Mouse (Mus musculus): Measurements from ENCODE around the gene Xpnpep2. TPM values are rescaled to one million over a fixed set of nuclear protein-coding genes. Genes with fewer than 3 reads are reported as not detected.

Xpnpep2 gene
- polyA plus RNA-seq, 1 experiment from 2014 or later: 1.0 TPM

- no peaks in the 10 kb centered on the region for H3K27me3 ChIP-seq
- no peak overlapping the region for H3K9ac ChIP-seq
- H3K9me3 ChIP-seq: no peaks in the 10 kb centered on the region
- H3K27ac ChIP-seq: no peak overlapping the region
- ATAC-seq (ENCODE audit: borderline replicate concordance, extremely low read depth, low FRiP score, low TSS enrichment): no peak
- 81% methylated on average over 7 of the region's 7 CpGs for WGBS
- no peak overlapping the region for H3K4me2 ChIP-seq
- H3K4me1 ChIP-seq: no peaks in the 10 kb centered on the region
- no peaks in the 10 kb centered on the region for H3K36me3 ChIP-seq
- no peak overlapping the region for H3K4me3 ChIP-seq
These were observed 39.2 kb downstream of the Xpnpep2 start for GRCm38 (mm10) chrX:48147741-48148186.

GRCm38 (mm10) chrX:48152106-48152505 is 43.6 kb downstream of the Xpnpep2 start:
- no peak overlapping the region for H3K9ac ChIP-seq
- no peak overlapping the region for H3K4me2 ChIP-seq
- no peak for ATAC-seq (ENCODE audit: borderline replicate concordance, extremely low read depth, low FRiP score, low TSS enrichment)
- H3K4me1 ChIP-seq: no peaks in the 10 kb centered on the region
- no peaks in the 10 kb centered on the region for H3K27me3 ChIP-seq
- no peaks in the 10 kb centered on the region for H3K36me3 ChIP-seq
- H3K4me3 ChIP-seq: no peak overlapping the region
- H3K27ac ChIP-seq: no peak overlapping the region
- 69% methylated on average over 7 of the region's 7 CpGs for WGBS
- no peaks in the 10 kb centered on the region for H3K9me3 ChIP-seq

GRCm38 (mm10) chrX:48153414-48153813 is 44.9 kb downstream of the Xpnpep2 start:
- Histone ChIP-seq H3K27ac (no peak overlapping the region), H3K9me3 (no peaks in the 10 kb centered on the region), H3K4me3 (no peak overlapping the region), H3K4me2 (no peak overlapping the region), H3K27me3 (no peaks in the 10 kb centered on the region), H3K36me3 (no peaks in the 10 kb centered on the region), H3K9ac (no peak overlapping the region), H3K4me1 (no peaks in the 10 kb centered on the region)
- no peak for ATAC-seq (ENCODE audit: borderline replicate concordance, extremely low read depth, low FRiP score, low TSS enrichment)
- WGBS: 60% methylated on average over 2 of the region's 2 CpGs

- Histone ChIP-seq H3K4me2 (no peak overlapping the region), H3K36me3 (no peaks in the 10 kb centered on the region), H3K4me3 (no peak overlapping the region), H3K4me1 (no peaks in the 10 kb centered on the region), H3K27me3 (no peaks in the 10 kb centered on the region), H3K9me3 (no peaks in the 10 kb centered on the region), H3K27ac (no peak overlapping the region), H3K9ac (no peak overlapping the region)
- WGBS: 53% methylated on average over 2 of the region's 2 CpGs
- no peak for ATAC-seq (ENCODE audit: borderline replicate concordance, extremely low read depth, low FRiP score, low TSS enrichment)
These were observed 45.4 kb downstream of the Xpnpep2 start for GRCm38 (mm10) chrX:48153949-48154348.

GRCm38 (mm10) chrX:48155489-48155888 is 47.0 kb downstream of the Xpnpep2 start:
- Histone ChIP-seq H3K4me3 (no peak overlapping the region), H3K27me3 (no peaks in the 10 kb centered on the region), H3K4me1 (no peaks in the 10 kb centered on the region), H3K9me3 (no peaks in the 10 kb centered on the region), H3K27ac (no peak overlapping the region), H3K9ac (no peak overlapping the region), H3K36me3 (no peaks in the 10 kb centered on the region), H3K4me2 (no peak overlapping the region)
- 79% methylated on average over 6 of the region's 6 CpGs for WGBS
- no peak for ATAC-seq (ENCODE audit: borderline replicate concordance, extremely low read depth, low FRiP score, low TSS enrichment)

GRCm38 (mm10) chrX:48157396-48157795 is 48.9 kb downstream of the Xpnpep2 start:
- Histone ChIP-seq H3K9ac (no peak overlapping the region), H3K27me3 (no peaks in the 10 kb centered on the region), H3K4me1 (no peaks in the 10 kb centered on the region), H3K9me3 (no peaks in the 10 kb centered on the region), H3K27ac (no peak overlapping the region), H3K4me3 (no peak overlapping the region), H3K4me2 (no peak overlapping the region), H3K36me3 (no peaks in the 10 kb centered on the region)
- ATAC-seq (ENCODE audit: borderline replicate concordance, extremely low read depth, low FRiP score, low TSS enrichment): no peak
- WGBS: 75% methylated on average over 8 of the region's 8 CpGs

GRCm38 (mm10) chrX:48158229-48158919 is 49.8 kb downstream of the Xpnpep2 start:
- 81% methylated on average over 11 of the region's 11 CpGs for WGBS
- Histone ChIP-seq H3K9ac (no peak overlapping the region), H3K4me2 (no peak overlapping the region), H3K36me3 (no peaks in the 10 kb centered on the region), H3K27ac (no peak overlapping the region), H3K27me3 (no peaks in the 10 kb centered on the region), H3K4me1 (no peaks in the 10 kb centered on the region), H3K4me3 (no peak overlapping the region), H3K9me3 (no peaks in the 10 kb centered on the region)
- ATAC-seq (ENCODE audit: borderline replicate concordance, extremely low read depth, low FRiP score, low TSS enrichment): no peak

GRCm38 (mm10) chrX:48169892-48170291 is 61.4 kb downstream of the Xpnpep2 start:
- Histone ChIP-seq H3K4me3 (no peak overlapping the region), H3K9me3 (no peaks in the 10 kb centered on the region), H3K36me3 (no peaks in the 10 kb centered on the region), H3K4me2 (no peak overlapping the region), H3K27me3 (no peaks in the 10 kb centered on the region), H3K4me1 (no peaks in the 10 kb centered on the region), H3K27ac (no peak overlapping the region), H3K9ac (no peak overlapping the region)
- ATAC-seq (ENCODE audit: borderline replicate concordance, extremely low read depth, low FRiP score, low TSS enrichment): no peak
- 59% methylated on average over 1 of the region's 1 CpGs for WGBS

- H3K27ac ChIP-seq: no peak overlapping the region
- no peak for ATAC-seq (ENCODE audit: borderline replicate concordance, extremely low read depth, low FRiP score, low TSS enrichment)
- H3K9me3 ChIP-seq: no peaks in the 10 kb centered on the region
- H3K4me2 ChIP-seq: no peak overlapping the region
- no peaks in the 10 kb centered on the region for H3K36me3 ChIP-seq
- H3K4me1 ChIP-seq: no peaks in the 10 kb centered on the region
- no peaks in the 10 kb centered on the region for H3K27me3 ChIP-seq
- 64% methylated on average over 1 of the region's 1 CpGs for WGBS
- no peak overlapping the region for H3K9ac ChIP-seq
- no peak overlapping the region for H3K4me3 ChIP-seq
These were observed 61.8 kb downstream of the Xpnpep2 start for GRCm38 (mm10) chrX:48170368-48170767.

- Histone ChIP-seq H3K9ac (no peak overlapping the region), H3K4me2 (no peak overlapping the region), H3K9me3 (no peaks in the 10 kb centered on the region), H3K27me3 (no peaks in the 10 kb centered on the region), H3K36me3 (no peaks in the 10 kb centered on the region), H3K4me1 (no peaks in the 10 kb centered on the region), H3K4me3 (no peak overlapping the region), H3K27ac (no peak overlapping the region)
- 82% methylated on average over 6 of the region's 6 CpGs for WGBS
- ATAC-seq (ENCODE audit: borderline replicate concordance, extremely low read depth, low FRiP score, low TSS enrichment): no peak
These were observed 73.3 kb downstream of the Xpnpep2 start for GRCm38 (mm10) chrX:48181844-48182243.

GRCm38 (mm10) chrX:48184703-48185102 is 76.2 kb downstream of the Xpnpep2 start:
- Histone ChIP-seq H3K27ac (no peak overlapping the region), H3K9ac (no peak overlapping the region), H3K27me3 (no peaks in the 10 kb centered on the region), H3K4me1 (no peaks in the 10 kb centered on the region), H3K4me2 (no peak overlapping the region), H3K36me3 (no peaks in the 10 kb centered on the region), H3K9me3 (no peaks in the 10 kb centered on the region), H3K4me3 (no peak overlapping the region)
- 78% methylated on average over 3 of the region's 3 CpGs for WGBS
- no peak for ATAC-seq (ENCODE audit: borderline replicate concordance, extremely low read depth, low FRiP score, low TSS enrichment)

Data from lung, embryonic 15.5 days (tissue).